Mouse (Mus musculus) stomach, embryonic 16.5 days (tissue): ENCODE data around the gene Adat1. TPM values are rescaled to one million over a fixed set of nuclear protein-coding genes. Genes with fewer than 3 reads are reported as not detected.

Experiments
- ATAC-seq: fragments of 200-750 bp; cut with Nextera tagmentation; 2 replicates; pipeline ENCODE4 v1.8.0; 2017; ENCODE audit warnings: moderate number of reproducible peaks, moderate TSS enrichment; ENCODE audit not compliant: insufficient read depth, low FRiP score
- H3K27ac ChIP-seq: fragments of 300-500 bp; sonication (generic); 2 replicates; pipeline ENCODE4 v1.5.1; 2014; ENCODE audit warnings: low read length
- H3K27me3 ChIP-seq: fragments of 300-500 bp; sonication (generic); 2 replicates; pipeline ENCODE4 v1.6.1; 2014; ENCODE audit warnings: low read length, control low read depth, mixed read lengths; ENCODE audit not compliant: control insufficient read depth, insufficient read depth
- H3K36me3 ChIP-seq: fragments of 300-500 bp; sonication (generic); 2 replicates; pipeline ENCODE4 v1.6.1; 2014; ENCODE audit warnings: low read length; ENCODE audit not compliant: control insufficient read depth, insufficient read depth
- H3K4me1 ChIP-seq: fragments of 300-500 bp; sonication (generic); 2 replicates; pipeline ENCODE4 v1.6.1; 2014; ENCODE audit warnings: low read length, control low read depth, mixed read lengths; ENCODE audit not compliant: control insufficient read depth, insufficient read depth
- H3K4me2 ChIP-seq: fragments of 300-500 bp; sonication (generic); 2 replicates; pipeline ENCODE4 v1.6.1; 2014; ENCODE audit warnings: low read depth, low read length, mixed read lengths
- H3K4me3 ChIP-seq: fragments of 300-500 bp; sonication (generic); replicated peaks from 2 replicates; pipeline ENCODE4 v1.5.1; 2014; ENCODE audit warnings: mild to moderate bottlenecking, low read length
- H3K9ac ChIP-seq: fragments of 300-500 bp; sonication (generic); 2 replicates; pipeline ENCODE4 v1.6.1; 2014; ENCODE audit warnings: low read length
- H3K9me3 ChIP-seq: fragments of 300-500 bp; sonication (generic); replicated peaks from 2 replicates; pipeline ENCODE4 v1.6.1; 2016; ENCODE audit warnings: low read length, control low read depth; ENCODE audit not compliant: control insufficient read depth
- WGBS: fragments of 180-500 bp; shearing (Covaris S2); extraction: QIAGEN DNeasy Blood & Tissue Kit; methylation state at CpG from one replicate; pipeline ENCODE4 v1.1.7; 2014; 5-methylcytosine and 5-hydroxymethylcytosine counted together
- polyA plus RNA-seq: library from polyadenylated mRNA; unstranded; fragments of >200 nt; fragmentation: Nextera tagmentation; extraction: Ambion mirVana; gene quantifications from 2 replicates; pipeline ENCODE4 v1.2.1, GENCODE M21; 2015

Gene Adat1
- polyA plus RNA-seq, 1 experiment from 2014 or later, result 8.3 TPM

- H3K4me2 ChIP-seq, result no peak overlapping the region
- no peaks in the 10 kb centered on the region for H3K27me3 ChIP-seq
- no peak overlapping the region for H3K4me3 ChIP-seq
- H3K27ac ChIP-seq, result no peak overlapping the region
- peaks cover 20% of the 10 kb centered on the region for H3K4me1 ChIP-seq
- no peak for ATAC-seq
- H3K9ac ChIP-seq, result no peak overlapping the region
- H3K36me3 ChIP-seq, result no peaks in the 10 kb centered on the region
- 76% methylated on average over 3 of the region's 3 CpGs for WGBS
- no peaks in the 10 kb centered on the region for H3K9me3 ChIP-seq
These were observed 54.9 kb downstream of the Adat1 start for GRCm38 (mm10) chr8:111937184-111937583.

GRCm38 (mm10) chr8:111934201-111934600, 57.9 kb downstream of the Adat1 start:
- H3K4me3 ChIP-seq, result no peak overlapping the region
- no peaks in the 10 kb centered on the region for H3K27me3 ChIP-seq
- WGBS, result 81% methylated on average over 2 of the region's 2 CpGs
- H3K27ac ChIP-seq, result no peak overlapping the region
- H3K9ac ChIP-seq, result no peak overlapping the region
- H3K4me2 ChIP-seq, result peak overlapping the region; percentile 97; the same call in 1 of the 2 replicates
- H3K9me3 ChIP-seq, result no peaks in the 10 kb centered on the region
- ATAC-seq, result no peak
- peaks cover 18% of the 10 kb centered on the region for H3K4me1 ChIP-seq
- H3K36me3 ChIP-seq, result no peaks in the 10 kb centered on the region

- Histone ChIP-seq H3K9me3 (no peaks in the 10 kb centered on the region), H3K4me2 (peak within 1 kb of the TSS; percentile 97), H3K4me1 (peaks cover 18% of the 10 kb centered on the region), H3K4me3 (peak within 1 kb of the TSS; percentile 76), H3K36me3 (no peaks in the 10 kb centered on the region), H3K9ac (peak within 1 kb of the TSS; percentile 81), H3K27me3 (no peaks in the 10 kb centered on the region), H3K27ac (peak within 1 kb of the TSS; percentile 66)
- WGBS, result under 1% methylated on average over 53 of the region's 53 CpGs
- peak; percentile 99 for ATAC-seq
These were observed 58.6 kb downstream of the Adat1 start, which contains the start of gene Tmem231 for GRCm38 (mm10) chr8:111933348-111934076. Gene Tmem231, minus strand, starts transcription at chr8:111933881.

- Histone ChIP-seq H3K4me3 (peak overlapping the region; percentile 76), H3K9me3 (no peaks in the 10 kb centered on the region), H3K27ac (peak overlapping the region; percentile 66), H3K36me3 (no peaks in the 10 kb centered on the region), H3K4me2 (peak overlapping the region; percentile 97), H3K4me1 (peaks cover 18% of the 10 kb centered on the region), H3K27me3 (no peaks in the 10 kb centered on the region), H3K9ac (peak overlapping the region; percentile 81)
- WGBS, result 26% methylated on average over 19 of the region's 19 CpGs
- ATAC-seq, result peak; percentile 75; the same call in 1 of the 2 replicates
These were observed 59.3 kb downstream of the Adat1 start for GRCm38 (mm10) chr8:111932580-111933336.

GRCm38 (mm10) chr8:111931721-111932120, 60.4 kb downstream of the Adat1 start:
- no peaks in the 10 kb centered on the region for H3K27me3 ChIP-seq
- no peak overlapping the region for H3K9ac ChIP-seq

GRCm38 (mm10) chr8:111929648-111930344, 62.3 kb downstream of the Adat1 start:
- Histone ChIP-seq H3K4me1 (peaks cover 18% of the 10 kb centered on the region), H3K9me3 (no peaks in the 10 kb centered on the region), H3K4me2 (no peak overlapping the region), H3K36me3 (no peaks in the 10 kb centered on the region), H3K27ac (no peak overlapping the region), H3K9ac (no peak overlapping the region), H3K27me3 (no peaks in the 10 kb centered on the region), H3K4me3 (no peak overlapping the region)
- no peak for ATAC-seq
- WGBS, result 55% methylated on average over 8 of the region's 8 CpGs

More at GRCm38 (mm10) chr8:111931721-111932120, 60.4 kb downstream of the Adat1 start:
- no peak for ATAC-seq
- Histone ChIP-seq H3K4me1 (peaks cover 18% of the 10 kb centered on the region), H3K9me3 (no peaks in the 10 kb centered on the region), H3K4me3 (no peak overlapping the region), H3K27ac (no peak overlapping the region), H3K36me3 (no peaks in the 10 kb centered on the region), H3K4me2 (no peak overlapping the region)
- 67% methylated on average over 16 of the region's 16 CpGs for WGBS

- Histone ChIP-seq H3K4me3 (no peak overlapping the region), H3K36me3 (no peaks in the 10 kb centered on the region), H3K4me2 (no peak overlapping the region), H3K27me3 (no peaks in the 10 kb centered on the region), H3K9me3 (no peaks in the 10 kb centered on the region), H3K9ac (no peak overlapping the region), H3K27ac (no peak overlapping the region), H3K4me1 (no peaks in the 10 kb centered on the region)
- WGBS, result 64% methylated on average over 7 of the region's 7 CpGs
- ATAC-seq, result no peak
These were observed 67.1 kb downstream of the Adat1 start for GRCm38 (mm10) chr8:111924976-111925375.

GRCm38 (mm10) chr8:111923383-111923804, 68.7 kb downstream of the Adat1 start:
- peak; percentile 47; the same call in 1 of the 2 replicates for ATAC-seq
- Histone ChIP-seq H3K4me2 (no peak overlapping the region; the same call in 1 of the 2 replicates), H3K36me3 (no peaks in the 10 kb centered on the region), H3K4me1 (no peaks in the 10 kb centered on the region), H3K4me3 (no peak overlapping the region; the same call in 1 of the 2 replicates), H3K9me3 (no peaks in the 10 kb centered on the region), H3K27me3 (no peaks in the 10 kb centered on the region), H3K9ac (peak overlapping the region; percentile 41; the same call in 1 of the 2 replicates), H3K27ac (no peak overlapping the region)
- WGBS, result 24% methylated on average over 10 of the region's 10 CpGs
